Mouse (Mus musculus): ENCODE measurements around the gene Ino80d. TPM values are rescaled to one million over a fixed set of nuclear protein-coding genes. Genes with fewer than 3 reads are reported as not detected.

The Ino80d gene
- polyA plus RNA-seq, 1 experiment from 2014 or later = 9.5 TPM

DNA sequence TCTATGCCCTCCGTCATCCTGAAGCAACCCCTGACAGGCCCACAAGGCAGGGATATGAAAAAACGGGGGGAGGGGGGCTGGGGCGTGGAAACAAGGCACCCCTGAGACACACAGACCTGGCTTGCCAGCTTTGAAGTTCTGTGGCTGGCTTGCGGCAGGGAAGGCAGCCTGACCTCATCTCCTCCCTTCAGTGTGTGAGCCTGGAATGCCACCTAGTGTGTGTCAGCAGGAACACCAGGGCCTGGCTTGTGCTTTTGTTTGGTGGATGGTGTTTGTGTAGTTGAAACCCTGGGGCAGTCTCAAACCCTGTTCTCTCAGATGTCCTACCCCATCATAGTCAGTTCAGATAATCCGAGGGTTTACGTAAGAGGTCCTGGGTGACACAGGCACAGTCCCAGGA lies 150.2 kb downstream of the Ino80d start:
- peaks cover 32% of the 10 kb centered on the region for H3K4me1 ChIP-seq (replicated peaks)
- peak; percentile 88 for ATAC-seq (ENCODE audit: low read depth)
- H3K27me3 ChIP-seq = peaks cover 10% of the 10 kb centered on the region; the same call in 1 of the 2 replicates
- no peaks in the 10 kb centered on the region for H3K36me3 ChIP-seq
- H3K4me3 ChIP-seq = no peak overlapping the region
- H3K9ac ChIP-seq = no peak overlapping the region
- no peaks in the 10 kb centered on the region for H3K9me3 ChIP-seq
- WGBS = 21% methylated on average over 6 of the region's 6 CpGs
- peak overlapping the region; percentile 53; the same call in 1 of the 2 replicates for H3K27ac ChIP-seq (replicated peaks)
- H3K4me2 ChIP-seq = no peak overlapping the region

DNA sequence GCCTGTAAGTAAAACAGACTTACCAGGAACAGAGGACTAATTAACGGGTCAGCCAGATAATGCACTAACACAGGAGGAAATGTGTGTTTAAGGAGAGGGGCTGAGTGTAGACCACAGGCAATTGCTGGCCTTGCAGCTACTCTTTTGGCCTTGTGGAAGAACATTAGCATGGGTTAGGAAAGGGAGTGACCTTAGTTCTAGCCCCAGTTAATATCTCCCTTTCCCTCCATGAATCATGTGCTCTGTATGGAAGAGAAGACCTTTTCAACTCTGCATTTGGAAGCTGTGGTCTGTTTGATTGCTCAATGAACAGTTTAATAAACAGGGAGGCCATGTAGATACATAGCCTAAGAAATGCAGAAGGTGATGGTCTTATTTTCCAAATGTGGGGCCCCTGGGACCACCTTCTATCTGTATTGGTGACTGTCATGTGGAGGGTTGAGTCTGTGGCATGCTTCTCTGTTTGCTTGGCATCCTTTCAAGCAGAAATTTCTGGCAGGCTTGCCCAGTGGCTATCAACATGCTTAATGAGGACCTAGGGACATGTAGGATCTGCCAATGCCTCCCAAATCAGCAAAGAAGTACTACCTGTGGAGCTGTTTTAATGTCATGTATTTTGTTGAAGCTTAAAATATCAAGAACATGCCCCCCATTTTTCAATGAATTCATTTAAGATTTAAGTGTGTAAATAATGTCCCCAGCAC lies 157.4 kb downstream of the Ino80d start:
- H3K9me3 ChIP-seq = no peaks in the 10 kb centered on the region
- no peak overlapping the region for H3K9ac ChIP-seq
- H3K27ac ChIP-seq (replicated peaks) = no peak overlapping the region
- H3K27me3 ChIP-seq = no peaks in the 10 kb centered on the region
- ATAC-seq (ENCODE audit: low read depth) = no peak
- H3K36me3 ChIP-seq = no peaks in the 10 kb centered on the region
- H3K4me2 ChIP-seq = no peak overlapping the region
- no peaks in the 10 kb centered on the region for H3K4me1 ChIP-seq (replicated peaks)
- no peak overlapping the region for H3K4me3 ChIP-seq
- 71% methylated on average over 1 of the region's 1 CpGs for WGBS

DNA sequence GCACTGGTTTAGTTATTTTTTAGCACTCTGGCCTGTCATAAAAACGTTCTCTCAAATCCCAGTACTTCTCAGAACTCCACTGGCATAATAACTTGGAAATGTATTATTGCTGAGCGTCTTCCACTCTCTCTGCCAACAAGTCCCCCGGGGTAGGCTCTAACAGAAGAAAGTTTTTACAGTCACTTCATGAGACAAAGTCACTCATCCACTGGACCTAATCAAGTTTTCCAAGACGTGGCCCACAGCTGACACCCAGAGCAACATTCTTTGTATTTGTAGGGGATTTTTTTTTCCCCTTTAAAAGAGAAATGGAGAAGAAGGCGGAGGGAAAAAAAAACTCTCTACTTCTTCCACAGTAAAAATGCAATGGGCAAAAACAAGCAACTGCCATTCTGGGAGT lies 157.9 kb downstream of the Ino80d start:
- Histone ChIP-seq H3K9me3 (no peaks in the 10 kb centered on the region), H3K9ac (no peak overlapping the region), H3K4me1 (replicated peaks) (peaks cover 3% of the 10 kb centered on the region), H3K4me3 (no peak overlapping the region), H3K27ac (replicated peaks) (no peak overlapping the region), H3K36me3 (no peaks in the 10 kb centered on the region), H3K4me2 (no peak overlapping the region), H3K27me3 (no peaks in the 10 kb centered on the region)
- no peak for ATAC-seq (ENCODE audit: low read depth)
- 80% methylated on average over 5 of the region's 5 CpGs for WGBS

DNA sequence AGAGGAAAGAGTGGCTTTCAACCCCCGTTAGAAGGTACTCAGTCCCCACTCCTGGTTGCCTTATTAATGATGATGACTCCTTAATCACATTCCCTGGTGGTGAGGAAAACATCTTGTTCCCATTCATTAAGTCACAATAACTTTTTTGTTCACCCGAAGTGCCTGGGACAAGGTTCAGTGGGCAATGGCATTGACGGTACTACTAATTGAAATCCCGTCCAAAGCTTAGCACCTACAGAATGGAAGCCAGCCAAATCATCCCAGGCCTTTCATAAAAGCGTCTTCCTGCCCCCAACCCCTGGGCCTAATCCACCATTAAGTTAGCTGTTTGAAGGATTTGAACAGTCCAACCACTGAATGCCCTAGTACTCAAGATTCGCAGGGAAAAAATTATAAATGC lies 159.1 kb downstream of the Ino80d start:
- Histone ChIP-seq H3K9me3 (no peaks in the 10 kb centered on the region), H3K4me2 (no peak overlapping the region), H3K27me3 (no peaks in the 10 kb centered on the region; the same call in 1 of the 2 replicates), H3K36me3 (no peaks in the 10 kb centered on the region), H3K4me1 (replicated peaks) (peaks cover 15% of the 10 kb centered on the region), H3K27ac (replicated peaks) (no peak overlapping the region), H3K4me3 (no peak overlapping the region), H3K9ac (no peak overlapping the region)
- WGBS = 45% methylated on average over 6 of the region's 6 CpGs
- ATAC-seq (ENCODE audit: low read depth) = no peak

DNA sequence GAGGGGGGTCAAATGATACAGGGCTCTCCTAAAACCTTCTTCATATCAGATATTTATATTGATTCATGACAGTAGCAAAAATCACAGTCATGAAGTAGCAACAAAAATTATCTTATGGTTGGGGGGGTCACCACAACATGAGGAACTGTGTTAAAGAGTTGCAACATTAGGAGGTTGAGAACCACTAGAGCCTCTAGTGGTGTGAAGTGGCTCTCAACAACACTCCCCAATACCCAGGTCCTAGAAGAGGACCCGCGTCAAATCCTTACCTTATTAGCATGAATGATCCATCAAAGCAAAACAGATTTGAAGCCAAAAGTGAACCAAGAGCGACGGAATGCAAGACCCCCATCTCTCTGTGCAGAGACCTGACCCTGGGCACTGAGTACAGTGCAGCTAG lies 161.4 kb downstream of the Ino80d start:
- WGBS = 93% methylated on average over 4 of the region's 4 CpGs
- no peak for ATAC-seq (ENCODE audit: low read depth)
- Histone ChIP-seq H3K27ac (replicated peaks) (no peak overlapping the region), H3K4me3 (no peak overlapping the region), H3K4me1 (replicated peaks) (peaks cover 19% of the 10 kb centered on the region), H3K4me2 (no peak overlapping the region), H3K9ac (no peak overlapping the region), H3K36me3 (no peaks in the 10 kb centered on the region), H3K9me3 (no peaks in the 10 kb centered on the region), H3K27me3 (peaks cover 2% of the 10 kb centered on the region; the same call in 1 of the 2 replicates)

DNA sequence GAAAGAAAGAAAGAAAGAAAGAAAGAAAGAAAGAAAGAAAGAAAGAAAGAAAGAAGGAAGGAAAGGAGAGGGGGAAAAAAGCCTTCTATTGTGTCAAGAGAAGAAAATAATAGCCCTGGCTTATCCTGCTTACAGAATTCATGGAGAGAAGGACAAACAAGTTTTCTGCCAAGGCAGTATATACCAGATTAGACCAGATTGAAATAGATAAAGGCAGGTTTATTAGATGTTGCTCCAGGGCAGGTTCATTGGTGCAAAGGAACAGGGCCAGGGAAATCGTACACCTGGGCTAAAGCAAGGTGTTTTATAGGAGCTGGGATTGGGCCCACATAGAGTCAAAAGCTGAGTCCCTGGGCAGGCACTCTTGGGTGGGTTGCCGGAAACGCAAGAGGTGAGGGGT lies 162.1 kb downstream of the Ino80d start:
- Histone ChIP-seq H3K4me2 (no peak overlapping the region), H3K4me3 (no peak overlapping the region), H3K36me3 (no peaks in the 10 kb centered on the region), H3K9me3 (no peaks in the 10 kb centered on the region), H3K27ac (replicated peaks) (no peak overlapping the region), H3K9ac (no peak overlapping the region), H3K27me3 (peaks cover 3% of the 10 kb centered on the region; the same call in 1 of the 2 replicates), H3K4me1 (replicated peaks) (peaks cover 24% of the 10 kb centered on the region)
- 95% methylated on average over 3 of the region's 3 CpGs for WGBS
- ATAC-seq (ENCODE audit: low read depth) = no peak

DNA sequence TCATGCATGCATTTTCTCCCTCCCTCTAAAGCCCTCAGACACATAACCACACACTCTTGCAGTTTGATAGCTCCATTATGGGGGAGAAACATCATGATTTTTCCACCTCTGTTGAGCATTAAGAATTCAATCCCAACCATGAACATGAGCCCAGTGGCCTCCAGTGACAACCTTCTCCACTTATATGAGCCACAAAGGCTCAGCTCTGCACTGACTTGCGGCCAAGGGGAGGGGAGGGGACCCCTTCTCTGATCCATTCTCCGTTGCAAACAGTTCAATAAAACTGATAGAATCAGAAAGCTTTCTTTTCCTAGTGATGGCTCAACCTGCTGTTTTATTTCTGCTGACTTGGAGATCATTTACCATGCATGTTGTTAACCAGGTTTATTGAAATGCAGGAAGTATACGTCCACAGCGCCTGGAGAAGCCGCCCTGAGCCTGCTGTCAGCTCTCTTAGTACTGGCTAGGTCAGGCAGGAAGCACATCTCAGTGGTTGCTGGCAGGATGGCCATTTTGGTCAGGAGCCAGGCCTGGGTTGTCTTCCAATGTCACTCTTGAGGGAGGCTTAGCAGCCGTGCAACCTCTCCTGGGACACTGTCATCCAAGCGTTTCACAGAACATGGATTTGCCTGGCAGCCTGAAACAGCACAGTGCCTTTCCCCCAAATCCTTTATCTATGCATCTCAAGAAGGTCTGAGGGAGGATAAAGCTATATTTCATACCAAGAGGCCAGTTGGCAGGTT lies 163.2 kb downstream of the Ino80d start:
- WGBS = 38% methylated on average over 7 of the region's 7 CpGs
- ATAC-seq (ENCODE audit: low read depth) = no peak
- Histone ChIP-seq H3K4me3 (no peak overlapping the region), H3K4me2 (no peak overlapping the region), H3K36me3 (no peaks in the 10 kb centered on the region), H3K9ac (no peak overlapping the region), H3K4me1 (replicated peaks) (peaks cover 28% of the 10 kb centered on the region), H3K9me3 (no peaks in the 10 kb centered on the region), H3K27ac (replicated peaks) (0 out of 2 replicates have a peak overlapping the region, but pooled peaks have one; percentile 34), H3K27me3 (peaks cover 3% of the 10 kb centered on the region; the same call in 1 of the 2 replicates)

DNA sequence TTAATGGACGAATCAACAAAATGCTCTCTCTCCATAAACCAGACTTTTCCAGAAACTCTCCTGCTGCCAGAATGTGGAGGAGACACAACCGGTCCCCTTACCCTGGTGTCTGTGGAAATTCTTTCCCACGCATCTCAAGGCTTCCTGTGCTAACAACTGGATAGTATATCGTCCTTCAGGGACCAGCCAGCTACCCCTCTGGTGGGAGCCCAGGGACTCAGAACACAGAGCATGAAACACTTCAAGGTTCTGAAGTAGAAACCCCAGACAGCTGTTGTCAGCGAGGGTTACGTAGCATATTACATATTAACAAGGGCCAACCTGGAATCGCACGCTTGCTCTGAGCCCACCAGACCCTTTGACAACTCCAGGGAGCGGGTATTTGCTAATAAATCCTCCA lies 163.9 kb downstream of the Ino80d start:
- no peak overlapping the region for H3K9ac ChIP-seq
- no peaks in the 10 kb centered on the region for H3K9me3 ChIP-seq

DNA sequence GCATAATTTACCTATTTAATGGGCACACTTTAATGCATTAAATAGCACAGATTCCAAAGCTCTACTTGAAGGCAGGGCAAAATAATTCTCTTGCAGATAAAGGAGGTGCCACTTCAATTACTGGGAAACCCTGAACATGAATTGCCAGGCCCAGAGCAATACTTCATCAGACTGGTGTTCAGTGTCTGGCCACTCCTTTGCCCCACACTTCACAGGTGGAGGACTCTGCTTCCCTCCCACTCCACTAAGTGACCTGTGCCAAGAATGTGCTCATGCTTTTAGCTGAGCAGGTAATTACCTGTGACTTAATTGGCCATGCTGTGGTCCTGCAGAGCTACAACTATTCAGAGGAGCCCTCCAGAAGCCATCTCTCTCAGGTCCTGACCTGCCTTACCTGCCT lies 166.7 kb downstream of the Ino80d start:
- H3K27ac ChIP-seq (replicated peaks) = no peak overlapping the region
- H3K9ac ChIP-seq = no peak overlapping the region
- H3K4me1 ChIP-seq (replicated peaks) = peaks cover 28% of the 10 kb centered on the region
- H3K36me3 ChIP-seq = no peaks in the 10 kb centered on the region
- H3K27me3 ChIP-seq = peaks cover 3% of the 10 kb centered on the region; the same call in 1 of the 2 replicates
- H3K4me3 ChIP-seq = no peak overlapping the region
- no peaks in the 10 kb centered on the region for H3K9me3 ChIP-seq
- no peak for ATAC-seq (ENCODE audit: low read depth)
- H3K4me2 ChIP-seq = no peak overlapping the region

More for the DNA sequence above, 163.9 kb downstream of the Ino80d start:
- H3K27me3 ChIP-seq = peaks cover 3% of the 10 kb centered on the region; the same call in 1 of the 2 replicates
- H3K4me1 ChIP-seq (replicated peaks) = peaks cover 28% of the 10 kb centered on the region
- H3K4me3 ChIP-seq = no peak overlapping the region
- no peaks in the 10 kb centered on the region for H3K36me3 ChIP-seq
- H3K27ac ChIP-seq (replicated peaks) = no peak overlapping the region
- no peak for ATAC-seq (ENCODE audit: low read depth)
- no peak overlapping the region for H3K4me2 ChIP-seq
- WGBS = 60% methylated on average over 9 of the region's 9 CpGs

DNA sequence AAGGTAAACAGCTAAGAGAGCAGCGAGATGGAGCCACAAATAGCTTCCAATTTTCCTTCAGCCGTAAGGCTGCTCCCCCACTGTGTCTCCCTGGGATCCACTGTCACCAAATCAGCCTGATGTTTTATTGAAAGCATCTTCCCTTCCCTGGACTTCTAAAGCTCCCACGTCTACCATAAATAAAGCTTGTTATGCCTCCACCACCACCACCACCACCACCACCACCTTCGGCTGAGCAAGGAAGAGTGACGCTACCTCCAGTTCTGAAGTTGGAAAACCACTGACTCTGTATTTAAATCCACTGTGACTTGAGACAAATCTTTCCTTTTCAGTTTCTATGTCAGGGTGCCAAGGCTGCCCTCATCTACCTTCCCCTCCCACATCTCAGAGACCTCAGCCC lies 167.5 kb downstream of the Ino80d start:
- H3K4me2 ChIP-seq = no peak overlapping the region
- ATAC-seq (ENCODE audit: low read depth) = no peak

DNA sequence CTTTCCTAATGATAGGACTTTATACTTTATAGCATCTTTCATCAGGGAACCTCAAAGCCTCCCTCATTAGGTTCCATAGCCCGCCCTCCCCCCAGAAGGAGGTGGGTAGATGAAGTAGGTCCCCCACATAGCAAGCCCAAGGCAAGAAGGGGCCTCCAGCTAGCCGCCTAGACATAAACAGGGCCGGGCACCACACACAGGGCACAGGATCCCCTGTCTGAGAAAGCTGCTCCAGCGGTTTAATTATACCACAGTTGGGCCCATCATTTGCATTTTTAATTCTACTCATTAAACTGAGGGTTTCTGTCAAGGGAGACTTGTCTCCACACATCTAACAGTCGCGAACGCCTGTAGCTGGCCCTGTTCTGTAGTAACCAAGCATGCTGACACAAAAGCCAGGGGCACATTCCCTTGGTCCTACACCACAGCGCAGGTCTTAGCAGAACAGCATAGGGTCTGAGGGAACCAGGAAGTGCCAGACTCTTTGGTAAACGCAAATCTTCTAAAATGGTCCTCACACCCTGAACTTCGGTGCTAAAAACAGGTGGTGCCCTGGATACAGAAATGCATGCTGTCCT lies 179.6 kb downstream of the Ino80d start:
- peak overlapping the region; percentile 68 for H3K27ac ChIP-seq (replicated peaks)
- no peaks in the 10 kb centered on the region for H3K9me3 ChIP-seq
- H3K4me3 ChIP-seq = no peak overlapping the region
- peak; percentile 69 for ATAC-seq (ENCODE audit: low read depth)
- H3K27me3 ChIP-seq = no peaks in the 10 kb centered on the region
- H3K4me2 ChIP-seq = peak overlapping the region; percentile 18; the same call in 1 of the 2 replicates
- no peaks in the 10 kb centered on the region for H3K36me3 ChIP-seq
- 58% methylated on average over 10 of the region's 10 CpGs for WGBS
- no peak overlapping the region for H3K9ac ChIP-seq
- peaks cover 31% of the 10 kb centered on the region for H3K4me1 ChIP-seq (replicated peaks)

More for the DNA sequence above, 167.5 kb downstream of the Ino80d start:
- Histone ChIP-seq H3K36me3 (no peaks in the 10 kb centered on the region), H3K27ac (replicated peaks) (no peak overlapping the region), H3K27me3 (peaks cover 3% of the 10 kb centered on the region; the same call in 1 of the 2 replicates), H3K4me1 (replicated peaks) (peaks cover 28% of the 10 kb centered on the region), H3K9me3 (no peaks in the 10 kb centered on the region), H3K9ac (no peak overlapping the region), H3K4me3 (no peak overlapping the region)
- WGBS = 45% methylated on average over 5 of the region's 5 CpGs

DNA sequence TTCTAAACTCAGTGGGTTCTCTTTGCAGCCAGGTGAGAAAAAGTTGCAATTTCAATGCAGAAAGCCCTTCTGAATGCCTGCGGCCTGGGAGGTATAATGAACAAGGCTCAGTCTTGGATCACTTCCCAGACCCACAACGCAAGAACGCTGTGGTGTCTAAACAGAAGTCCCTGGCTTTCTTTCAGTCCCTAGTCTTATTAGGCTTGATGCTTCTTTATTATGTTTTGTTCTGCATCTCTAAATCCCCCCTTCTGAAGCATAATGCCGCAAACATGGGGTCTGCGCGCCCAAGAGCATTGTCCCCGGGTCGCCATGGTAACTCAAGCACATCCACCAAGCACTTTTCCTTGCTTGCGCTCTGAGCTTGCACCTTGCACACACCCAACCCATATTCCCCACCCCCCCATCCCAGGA lies 180.4 kb downstream of the Ino80d start:
- Histone ChIP-seq H3K4me1 (replicated peaks) (peaks cover 31% of the 10 kb centered on the region), H3K4me3 (no peak overlapping the region), H3K4me2 (peak overlapping the region; percentile 18; the same call in 1 of the 2 replicates), H3K36me3 (no peaks in the 10 kb centered on the region), H3K9me3 (no peaks in the 10 kb centered on the region), H3K27me3 (no peaks in the 10 kb centered on the region), H3K27ac (replicated peaks) (peak overlapping the region; percentile 68), H3K9ac (no peak overlapping the region)
- 33% methylated on average over 9 of the region's 9 CpGs for WGBS
- ATAC-seq (ENCODE audit: low read depth) = peak; percentile 75

Data from neural tube, embryonic 13.5 days (tissue).